Mouse (Mus musculus) myocyte (in vitro differentiated cells): ENCODE measurements at regions not wholly inside any gene's neighbourhood (a gene's known extent, or its start where the extent isn't known, plus 50 kb on each side); places are given as distances from the start of the nearest gene placed in this dataset.

Experiments used
- H3K27me3 ChIP-seq: one replicate; pipeline ENCODE4 v1.6.1; 2011; ENCODE audit not compliant: control insufficient read depth, insufficient read depth, insufficient read length
- H3K36me3 ChIP-seq: one replicate; pipeline ENCODE4 v1.6.1; 2011; ENCODE audit not compliant: control insufficient read depth, insufficient read depth
- H3K4me2 ChIP-seq: one replicate; pipeline ENCODE4 v1.6.1; 2011; ENCODE audit warnings: low read depth, control low read depth
- H3K4me3 ChIP-seq: one replicate; pipeline ENCODE4 v1.5.1; 2011; ENCODE audit warnings: mild to moderate bottlenecking, control low read depth, moderate library complexity
- H3K79me2 ChIP-seq: one replicate; pipeline ENCODE4 v1.6.1; 2011; ENCODE audit not compliant: control insufficient read depth, insufficient read depth
- H3ac ChIP-seq: one replicate; pipeline ENCODE4 v1.6.1; 2011; ENCODE audit not compliant: control insufficient read depth, insufficient read length
- CEBPB ChIP-seq: IDR thresholded peaks from 2 replicates; pipeline ENCODE4 v1.6.1; 2011; ENCODE audit warnings: mild to moderate bottlenecking, moderate library complexity; ENCODE audit not compliant: poor library complexity, insufficient read depth, severe bottlenecking
- E2F4 ChIP-seq: IDR thresholded peaks from one replicate; pipeline ENCODE4 v1.6.1; 2011; ENCODE audit warnings: mild to moderate bottlenecking, control low read depth, moderate library complexity; ENCODE audit not compliant: insufficient read depth
- MAX ChIP-seq: IDR thresholded peaks from one replicate; pipeline ENCODE4 v1.6.1; 2011; ENCODE audit warnings: low read depth, mild to moderate bottlenecking, control low read depth
- MYOD1 ChIP-seq, 3 experiments: IDR thresholded peaks; one replicate each; pipeline ENCODE4 v1.6.1; 2011; ENCODE audit warnings: control low read depth in 2 of 3, low read depth in 2 of 3, mild to moderate bottlenecking in 2 of 3, moderate library complexity in 1 of 3; ENCODE audit not compliant: insufficient read length in 2 of 3, control insufficient read depth in 1 of 3
- MYOG ChIP-seq, 3 experiments: IDR thresholded peaks; one replicate each; pipeline ENCODE4 v1.6.1; 2011; ENCODE audit warnings: control low read depth in 2 of 3, low read depth in 2 of 3, mild to moderate bottlenecking in 2 of 3; ENCODE audit not compliant: insufficient read length in 2 of 3, control insufficient read depth in 1 of 3, insufficient read depth in 1 of 3
- POLR2A ChIP-seq: IDR thresholded peaks from one replicate; pipeline ENCODE4 v1.6.1; 2011; ENCODE audit warnings: low read depth, mild to moderate bottlenecking, control low read depth, moderate library complexity; ENCODE audit not compliant: insufficient read length
- POLR2AphosphoS2 ChIP-seq: IDR thresholded peaks from one replicate; pipeline ENCODE4 v1.6.1; 2011; ENCODE audit warnings: low read depth, control low read depth; ENCODE audit not compliant: insufficient read length
- REST ChIP-seq: IDR thresholded peaks from one replicate; pipeline ENCODE4 v1.6.1; 2011; ENCODE audit warnings: mild to moderate bottlenecking, control low read depth, moderate library complexity; ENCODE audit not compliant: insufficient read depth, insufficient read length
- SRF ChIP-seq: IDR thresholded peaks from one replicate; pipeline ENCODE4 v1.6.1; 2011; ENCODE audit warnings: low read depth; ENCODE audit not compliant: control insufficient read depth, insufficient read length
- TCF12 ChIP-seq: IDR thresholded peaks from one replicate; pipeline ENCODE4 v1.6.1; 2011; ENCODE audit warnings: mild to moderate bottlenecking, control low read depth; ENCODE audit not compliant: poor library complexity, insufficient read depth, severe bottlenecking
- TCF3 ChIP-seq: IDR thresholded peaks from one replicate; pipeline ENCODE4 v1.6.1; 2011; ENCODE audit warnings: low read depth, control low read depth; ENCODE audit not compliant: insufficient read length
- USF1 ChIP-seq: IDR thresholded peaks from one replicate; pipeline ENCODE4 v1.6.1; 2011; ENCODE audit warnings: low read depth, mild to moderate bottlenecking, control low read depth, moderate library complexity

- Histone ChIP-seq H3K27me3 (no peaks in the 10 kb centered on the region), H3K4me2 (peak overlapping the region; percentile 70), H3K36me3 (no peaks in the 10 kb centered on the region), H3ac (no peak overlapping the region), H3K4me3 (no peak overlapping the region), H3K79me2 (no peaks in the 10 kb centered on the region)
- TF ChIP-seq MAX, result peak; percentile 38
- TF ChIP-seq TCF3, result no peak
- peak; percentile 89 for TF ChIP-seq USF1
- peak in 2 of 3 experiments; percentile 15 to 83 for TF ChIP-seq MYOG (IDR thresholded peaks at IDR 0.05; ENCODE audit: control insufficient read depth in 1 of 3, insufficient read depth in 1 of 3, insufficient read length in 2 of 3, low read depth in 2 of 3)
- peak; percentile 77 for TF ChIP-seq TCF12
- no peak for TF ChIP-seq POLR2AphosphoS2
- TF ChIP-seq MYOD1 (IDR thresholded peaks at IDR 0.05; ENCODE audit: control insufficient read depth in 1 of 3, insufficient read length in 2 of 3, low read depth in 2 of 3), result peak in 2 of 3 experiments; percentile 55 to 68
Observed at GRCm38 (mm10) chr13:52078561-52078960, 232.1 kb downstream of the Gadd45g start.

GRCm38 (mm10) chr13:52079678-52080246 is 233.3 kb downstream of the Gadd45g start:
- Histone ChIP-seq H3ac (no peak overlapping the region), H3K79me2 (no peaks in the 10 kb centered on the region), H3K4me2 (peak overlapping the region; percentile 70), H3K36me3 (no peaks in the 10 kb centered on the region), H3K27me3 (no peaks in the 10 kb centered on the region), H3K4me3 (no peak overlapping the region)
- TF ChIP-seq TCF12 (peak; percentile 87), MYOG (IDR thresholded peaks at IDR 0.05; ENCODE audit: control insufficient read depth in 1 of 3, insufficient read depth in 1 of 3, insufficient read length in 2 of 3, low read depth in 2 of 3) (peak; percentile 89 to 99 (median 93)), CEBPB (no peak), MYOD1 (IDR thresholded peaks at IDR 0.05; ENCODE audit: control insufficient read depth in 1 of 3, insufficient read length in 2 of 3, low read depth in 2 of 3) (peak; percentile 2 to 93 (median 87)), REST (no peak), POLR2A (no peak), SRF (peak; percentile 46), POLR2AphosphoS2 (no peak), TCF3 (peak; percentile 90), E2F4 (no peak), MAX (no peak), USF1 (peak; percentile 22)

GRCm38 (mm10) chr13:52083601-52084455 is 237.3 kb downstream of the Gadd45g start:
- Histone ChIP-seq H3K27me3 (no peaks in the 10 kb centered on the region), H3K4me3 (no peak overlapping the region), H3ac (no peak overlapping the region), H3K36me3 (no peaks in the 10 kb centered on the region), H3K79me2 (no peaks in the 10 kb centered on the region), H3K4me2 (no peak overlapping the region)
- TF ChIP-seq REST (no peak), SRF (no peak), USF1 (no peak), MYOG (IDR thresholded peaks at IDR 0.05; ENCODE audit: control insufficient read depth in 1 of 3, insufficient read depth in 1 of 3, insufficient read length in 2 of 3, low read depth in 2 of 3) (no peak), MAX (no peak), POLR2AphosphoS2 (no peak), MYOD1 (IDR thresholded peaks at IDR 0.05; ENCODE audit: control insufficient read depth in 1 of 3, insufficient read length in 2 of 3, low read depth in 2 of 3) (no peak), POLR2A (no peak)

- no peak overlapping the region for H3ac ChIP-seq
Observed at GRCm38 (mm10) chr13:52085110-52085509, 238.6 kb downstream of the Gadd45g start.

GRCm38 (mm10) chr13:52088319-52088718 is 241.8 kb downstream of the Gadd45g start:
- H3K4me2 ChIP-seq, result no peak overlapping the region
- no peak overlapping the region for H3K4me3 ChIP-seq
- TF ChIP-seq TCF12, result no peak
- TF ChIP-seq POLR2A, result no peak
- no peak for TF ChIP-seq E2F4
- TF ChIP-seq REST, result no peak
- no peak overlapping the region for H3ac ChIP-seq
- no peaks in the 10 kb centered on the region for H3K79me2 ChIP-seq
- H3K36me3 ChIP-seq, result no peaks in the 10 kb centered on the region
- no peaks in the 10 kb centered on the region for H3K27me3 ChIP-seq

More at GRCm38 (mm10) chr13:52085110-52085509, 238.6 kb downstream of the Gadd45g start:
- Histone ChIP-seq H3K36me3 (no peaks in the 10 kb centered on the region), H3K27me3 (no peaks in the 10 kb centered on the region), H3K4me3 (no peak overlapping the region), H3K79me2 (no peaks in the 10 kb centered on the region), H3K4me2 (no peak overlapping the region)
- TF ChIP-seq TCF12 (no peak), MYOG (IDR thresholded peaks at IDR 0.05; ENCODE audit: control insufficient read depth in 1 of 3, insufficient read depth in 1 of 3, insufficient read length in 2 of 3, low read depth in 2 of 3) (no peak), SRF (no peak), TCF3 (no peak), CEBPB (no peak), POLR2AphosphoS2 (no peak)
